Mouse (Mus musculus) forebrain, embryonic 16.5 days (tissue): ENCODE measurements around the gene Dohh. TPM values are rescaled to one million over a fixed set of nuclear protein-coding genes. Genes with fewer than 3 reads are reported as not detected.

Experiments
- ATAC-seq: fragments of 200-750 bp; cut with Nextera tagmentation; 2 replicates; pipeline ENCODE4 v1.8.0; 2017; ENCODE audit warnings: mild to moderate bottlenecking, moderate library complexity
- H3K27ac ChIP-seq: fragments of 300-500 bp; sonication (generic); 2 replicates; pipeline ENCODE4 v1.5.1; 2014; ENCODE audit warnings: low read length, control low read depth
- H3K27me3 ChIP-seq: fragments of 300-500 bp; sonication (generic); replicated peaks from 2 replicates; pipeline ENCODE4 v1.6.1; 2014; ENCODE audit warnings: low read length; ENCODE audit not compliant: control insufficient read depth, insufficient read depth
- H3K36me3 ChIP-seq: fragments of 300-500 bp; sonication (generic); 2 replicates; pipeline ENCODE4 v1.6.1; 2014; ENCODE audit not compliant: control insufficient read depth, insufficient read depth
- H3K4me1 ChIP-seq: fragments of 300-500 bp; sonication (generic); replicated peaks from 2 replicates; pipeline ENCODE4 v1.6.1; 2014; ENCODE audit warnings: low read length; ENCODE audit not compliant: control insufficient read depth, insufficient read depth
- H3K4me2 ChIP-seq: fragments of 300-500 bp; sonication (generic); 2 replicates; pipeline ENCODE4 v1.6.1; 2014; ENCODE audit warnings: mild to moderate bottlenecking, low read length, control low read depth
- H3K4me3 ChIP-seq: fragments of 300-500 bp; sonication (generic); replicated peaks from 2 replicates; pipeline ENCODE4 v1.5.1; 2014; ENCODE audit warnings: mild to moderate bottlenecking, low read length, control low read depth
- H3K9ac ChIP-seq: fragments of 300-500 bp; sonication (generic); replicated peaks from 2 replicates; pipeline ENCODE4 v1.6.1; 2014; ENCODE audit warnings: low read depth, low read length, control low read depth
- H3K9me3 ChIP-seq: fragments of 300-500 bp; sonication (generic); 2 replicates; pipeline ENCODE4 v1.6.1; 2016; ENCODE audit warnings: low read length; ENCODE audit not compliant: control insufficient read depth
- WGBS: fragments of 180-500 bp; shearing (Covaris S2); extraction: QIAGEN DNeasy Blood & Tissue Kit; methylation state at CpG from one replicate; pipeline ENCODE4 v1.1.7; 2014; 5-methylcytosine and 5-hydroxymethylcytosine counted together
- polyA plus RNA-seq: library from polyadenylated mRNA; unstranded; fragments of >200 nt; fragmentation: Nextera tagmentation; extraction: Ambion mirVana; gene quantifications from 2 replicates; pipeline ENCODE4 v1.2.1, GENCODE M21; 2015

Gene Dohh
- polyA plus RNA-seq, 1 experiment from 2014 or later, result 91.0 TPM

DNA sequence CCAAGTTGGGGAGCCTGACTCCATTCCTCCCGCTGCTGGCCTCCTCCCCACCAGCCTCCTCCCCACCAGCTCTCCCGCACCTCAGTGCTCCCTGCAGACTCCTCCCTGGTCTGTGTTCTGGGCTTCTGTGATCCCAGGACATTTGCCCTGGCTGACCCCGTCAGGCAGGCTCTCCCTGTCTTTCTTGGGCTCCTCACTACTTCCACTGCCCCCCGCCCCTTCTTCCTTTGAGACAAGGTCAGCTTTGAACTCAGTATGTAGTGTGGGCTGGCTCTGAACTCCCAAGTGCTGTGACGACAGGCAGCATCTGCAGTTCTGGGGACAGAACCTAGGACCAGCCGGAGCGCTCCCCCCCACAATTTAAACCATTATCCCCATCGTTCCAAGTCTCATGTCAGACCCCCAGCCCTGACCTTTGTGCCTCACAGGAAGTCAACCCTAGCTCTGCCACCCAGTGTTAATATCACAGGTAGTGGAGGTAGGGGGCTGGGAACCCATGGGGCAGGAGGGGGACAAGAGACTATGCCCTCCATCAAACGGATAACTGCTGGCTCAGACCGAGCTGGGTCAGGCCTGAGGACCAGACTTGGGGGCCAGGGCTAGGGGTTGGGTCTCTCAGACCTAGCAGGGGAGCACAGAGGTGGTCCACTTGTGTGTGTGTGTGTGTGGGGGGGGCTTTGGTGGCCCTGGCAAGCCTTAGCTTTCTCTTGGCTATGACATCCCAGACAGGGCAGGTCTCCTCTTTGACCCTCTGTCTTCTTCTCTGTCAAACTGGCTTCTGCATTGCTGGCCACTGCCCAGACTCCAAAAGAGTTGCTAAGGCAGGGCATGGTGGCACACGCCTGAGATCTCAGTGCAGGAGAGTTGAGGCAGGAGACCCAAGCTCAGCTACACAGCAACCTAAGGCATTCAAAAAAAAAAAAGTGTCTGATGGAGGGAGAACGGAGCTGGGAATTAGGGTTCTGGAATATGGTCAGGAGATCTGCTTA is 33.3 kb downstream of the Dohh start:
- Histone ChIP-seq H3K36me3 (no peaks in the 10 kb centered on the region), H3K27me3 (no peaks in the 10 kb centered on the region), H3K9me3 (no peaks in the 10 kb centered on the region), H3K4me3 (peak overlapping the region; percentile 35), H3K4me1 (peaks cover 48% of the 10 kb centered on the region), H3K27ac (peak overlapping the region; percentile 85), H3K4me2 (peak overlapping the region; percentile 50), H3K9ac (peak overlapping the region; percentile 49)
- ATAC-seq, result peak; percentile 6; the same call in 1 of the 2 replicates
- 44% methylated on average over 12 of the region's 12 CpGs for WGBS

DNA sequence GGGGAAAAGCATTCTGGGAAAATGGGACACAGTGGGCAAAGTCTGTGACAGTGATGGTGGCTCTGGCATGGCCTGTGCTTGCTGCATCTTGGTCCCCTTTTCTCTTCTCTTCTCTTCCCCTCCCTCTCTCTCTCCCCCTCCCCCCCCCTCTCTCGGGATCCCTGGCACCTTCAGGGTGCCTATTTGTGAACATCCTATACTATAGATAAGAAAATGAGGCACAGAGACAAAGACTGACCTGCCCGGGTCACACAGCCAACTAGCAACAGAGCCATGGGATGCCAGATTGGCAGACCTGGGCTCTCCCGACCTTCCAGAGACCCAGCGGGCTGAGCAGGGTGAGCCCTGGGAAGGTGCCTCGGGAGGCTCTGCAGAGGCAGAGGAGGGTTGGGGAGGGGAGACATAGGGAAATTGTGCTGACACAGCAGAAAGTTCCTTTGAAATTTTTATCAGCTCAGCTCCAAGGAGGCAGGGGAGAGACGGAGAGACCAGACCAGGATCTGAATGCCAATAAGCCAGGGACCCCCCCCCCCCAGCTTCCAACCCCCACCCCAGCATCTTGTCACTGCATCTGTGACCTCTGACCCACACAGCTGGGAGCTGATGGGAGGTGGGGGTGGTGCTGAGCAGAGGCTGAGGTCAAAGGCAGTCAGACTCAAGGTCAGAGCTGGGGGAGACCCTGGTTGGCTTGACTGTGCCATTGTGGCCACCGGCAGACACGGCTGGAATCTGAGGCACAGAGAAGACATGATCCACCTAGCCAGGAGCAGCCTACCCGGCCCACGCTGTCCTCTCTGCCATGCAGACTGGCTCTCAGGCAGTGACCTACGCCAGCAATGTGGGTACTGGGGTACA is 34.2 kb downstream of the Dohh start:
- Histone ChIP-seq H3K27me3 (no peaks in the 10 kb centered on the region), H3K27ac (peak overlapping the region; percentile 85), H3K36me3 (no peaks in the 10 kb centered on the region), H3K9me3 (no peaks in the 10 kb centered on the region), H3K4me3 (no peak overlapping the region), H3K4me1 (peaks cover 45% of the 10 kb centered on the region), H3K9ac (no peak overlapping the region), H3K4me2 (no peak overlapping the region)
- no peak for ATAC-seq
- 48% methylated on average over 11 of the region's 11 CpGs for WGBS

DNA sequence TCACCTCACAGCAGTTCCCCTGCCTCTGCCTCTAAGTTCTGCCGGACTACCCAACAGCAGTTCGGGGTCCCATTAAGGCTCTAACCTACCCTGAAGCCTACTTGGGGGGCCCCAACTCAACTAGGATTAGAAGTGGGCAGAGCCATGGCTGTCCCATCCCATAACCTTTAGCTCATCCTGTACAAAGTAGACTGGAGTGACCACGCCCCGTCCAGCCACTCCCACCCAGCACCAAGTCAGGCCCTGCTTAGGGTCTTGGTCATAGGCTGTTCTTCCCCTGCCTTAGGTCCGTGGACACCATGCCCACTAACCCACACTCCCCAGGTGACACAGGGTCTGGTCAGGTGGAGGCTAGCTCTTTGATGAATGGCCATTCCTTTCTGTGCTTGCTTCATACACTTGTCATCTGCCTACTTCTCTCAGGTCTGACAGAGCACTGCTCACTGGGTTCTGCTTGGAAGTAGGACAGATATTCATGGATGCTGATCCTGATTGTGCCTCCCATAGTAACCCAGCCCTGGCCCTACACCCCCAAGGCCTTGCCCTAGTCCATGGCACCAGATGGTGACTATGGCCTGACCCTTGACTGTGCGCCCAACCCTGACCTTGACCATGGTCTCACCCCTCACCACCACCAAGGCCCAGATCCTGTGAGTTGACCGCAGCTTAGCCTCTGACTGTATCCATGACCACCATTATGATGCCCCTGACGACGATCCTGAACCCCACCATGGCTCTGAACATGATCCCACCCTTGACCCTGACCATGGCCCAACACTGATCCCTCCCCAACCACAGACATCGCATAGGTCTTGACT is 35.1 kb downstream of the Dohh start:
- ATAC-seq, result no peak
- Histone ChIP-seq H3K4me2 (no peak overlapping the region), H3K36me3 (no peaks in the 10 kb centered on the region), H3K9me3 (no peaks in the 10 kb centered on the region), H3K9ac (no peak overlapping the region), H3K4me1 (peaks cover 38% of the 10 kb centered on the region), H3K27me3 (no peaks in the 10 kb centered on the region), H3K4me3 (no peak overlapping the region), H3K27ac (peak overlapping the region; percentile 16)
- 90% methylated on average over 10 of the region's 10 CpGs for WGBS

DNA sequence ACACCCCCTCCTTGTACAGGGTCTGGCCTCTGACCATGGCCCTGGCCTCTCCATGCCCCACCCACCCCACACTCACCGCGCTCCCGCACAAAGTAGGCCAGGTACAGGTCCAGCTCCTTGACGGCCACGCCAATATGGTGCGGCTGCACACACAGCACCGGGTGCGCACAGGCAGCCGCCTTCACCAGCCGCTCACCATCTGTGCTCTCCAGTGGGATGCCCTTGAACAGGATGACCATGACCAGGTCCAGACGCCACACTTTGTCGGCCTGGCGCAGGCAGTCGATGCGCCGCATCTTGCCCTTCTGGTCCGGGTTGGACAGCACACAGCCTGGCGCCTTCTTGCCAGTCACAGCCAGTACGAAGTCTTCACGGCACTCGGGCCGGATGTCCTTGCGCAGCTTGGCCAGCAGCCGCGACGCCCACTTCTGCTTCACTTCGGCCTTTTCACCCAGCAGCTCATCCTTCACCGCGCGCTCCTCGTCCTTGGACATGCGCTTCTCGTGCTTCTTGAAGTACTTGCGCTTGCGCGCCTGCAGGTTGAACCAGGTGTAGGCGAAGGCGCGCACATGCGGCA is 36.1 kb downstream of the Dohh start:
- Histone ChIP-seq H3K27ac (no peak overlapping the region), H3K9ac (no peak overlapping the region), H3K4me1 (peaks cover 41% of the 10 kb centered on the region), H3K36me3 (no peaks in the 10 kb centered on the region), H3K4me2 (no peak overlapping the region), H3K4me3 (no peak overlapping the region), H3K27me3 (no peaks in the 10 kb centered on the region), H3K9me3 (no peaks in the 10 kb centered on the region)
- WGBS, result 89% methylated on average over 40 of the region's 40 CpGs
- ATAC-seq, result no peak

DNA sequence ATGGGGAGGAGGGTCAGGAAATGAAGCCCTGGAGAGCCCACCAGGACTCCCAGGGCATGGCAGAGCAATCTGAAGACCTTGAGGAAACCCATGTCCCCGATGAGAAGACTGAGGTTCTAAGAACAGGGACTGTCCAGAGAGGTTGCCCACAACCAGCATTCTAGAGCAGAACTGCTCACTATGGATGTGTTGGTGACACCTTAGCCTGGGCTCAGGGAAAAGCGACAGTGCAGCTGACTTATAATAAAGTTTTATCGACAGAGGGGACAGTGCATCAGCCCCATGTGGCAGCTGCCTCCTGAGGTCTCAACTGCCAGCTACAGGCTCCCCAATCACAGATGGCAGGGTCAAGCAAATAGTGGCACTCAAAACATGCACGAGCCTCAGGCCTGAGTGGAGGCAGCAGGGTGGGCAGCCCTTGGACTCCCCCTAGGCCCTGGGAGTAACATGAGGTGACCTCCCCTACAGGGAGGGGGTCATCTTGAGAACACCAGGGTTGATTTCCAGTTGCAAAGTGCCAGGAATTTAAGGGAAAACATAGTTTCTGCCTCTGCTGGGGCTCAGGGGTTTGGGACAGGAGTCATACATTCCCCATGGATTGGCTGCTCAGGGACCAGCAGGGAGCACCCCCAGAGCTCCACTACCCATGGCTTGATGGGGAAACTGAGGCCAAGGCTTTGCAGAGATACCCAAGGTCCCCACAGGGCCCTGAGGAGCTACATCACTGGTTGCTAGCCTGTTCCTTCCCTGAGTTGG is 37.0 kb downstream of the Dohh start:
- H3K4me2 ChIP-seq, result no peak overlapping the region
- no peaks in the 10 kb centered on the region for H3K9me3 ChIP-seq
- ATAC-seq, result no peak
- 76% methylated on average over 4 of the region's 4 CpGs for WGBS
- no peaks in the 10 kb centered on the region for H3K27me3 ChIP-seq
- peaks cover 48% of the 10 kb centered on the region for H3K4me1 ChIP-seq
- no peaks in the 10 kb centered on the region for H3K36me3 ChIP-seq
- no peak overlapping the region for H3K27ac ChIP-seq
- no peak overlapping the region for H3K4me3 ChIP-seq
- no peak overlapping the region for H3K9ac ChIP-seq

DNA sequence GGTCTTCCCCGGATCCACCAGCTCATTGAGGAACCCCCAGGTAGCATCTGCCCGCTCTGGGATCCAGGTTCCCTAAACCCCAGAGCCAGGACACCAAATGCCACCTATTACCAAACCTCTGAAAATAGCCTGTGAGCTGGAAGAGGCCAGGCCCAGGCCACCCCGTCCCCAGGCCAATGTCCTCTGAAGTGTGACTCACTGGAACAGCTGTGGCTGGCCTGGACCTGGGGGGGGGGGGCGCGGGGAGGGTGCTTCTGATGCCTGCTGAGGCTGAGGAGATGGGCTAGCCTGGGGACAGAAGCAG is 37.5 kb downstream of the Dohh start:
- no peak overlapping the region for H3K4me2 ChIP-seq
- no peaks in the 10 kb centered on the region for H3K27me3 ChIP-seq
- H3K9ac ChIP-seq, result no peak overlapping the region
- no peaks in the 10 kb centered on the region for H3K9me3 ChIP-seq
- ATAC-seq, result no peak
- WGBS, result 88% methylated on average over 5 of the region's 5 CpGs
- no peak overlapping the region for H3K27ac ChIP-seq
- peaks cover 48% of the 10 kb centered on the region for H3K4me1 ChIP-seq
- H3K36me3 ChIP-seq, result no peaks in the 10 kb centered on the region
- no peak overlapping the region for H3K4me3 ChIP-seq

DNA sequence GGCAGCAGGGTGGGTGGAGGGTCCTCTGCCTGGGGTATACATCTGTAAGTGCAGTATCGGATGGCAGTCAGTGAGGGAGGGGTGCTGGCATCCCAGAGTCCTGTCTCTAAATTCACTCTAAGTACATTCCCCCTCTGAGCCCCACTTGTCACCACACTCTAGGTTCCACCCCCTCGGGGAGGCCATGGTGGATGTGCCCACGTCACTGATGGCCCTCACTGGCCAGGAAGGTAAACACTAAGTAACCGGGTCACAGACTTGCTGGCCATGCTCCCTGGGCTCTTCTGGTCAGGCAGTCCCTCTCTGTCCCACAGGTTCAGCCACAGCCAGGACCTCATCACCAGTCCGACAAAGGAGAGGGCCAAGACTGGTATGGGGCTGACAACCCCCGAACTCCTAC is 38.0 kb downstream of the Dohh start:
- Histone ChIP-seq H3K9me3 (no peaks in the 10 kb centered on the region), H3K9ac (no peak overlapping the region), H3K4me2 (no peak overlapping the region), H3K4me3 (no peak overlapping the region), H3K27ac (no peak overlapping the region), H3K4me1 (peaks cover 48% of the 10 kb centered on the region), H3K36me3 (no peaks in the 10 kb centered on the region), H3K27me3 (no peaks in the 10 kb centered on the region)
- WGBS, result 75% methylated on average over 6 of the region's 6 CpGs
- no peak for ATAC-seq

DNA sequence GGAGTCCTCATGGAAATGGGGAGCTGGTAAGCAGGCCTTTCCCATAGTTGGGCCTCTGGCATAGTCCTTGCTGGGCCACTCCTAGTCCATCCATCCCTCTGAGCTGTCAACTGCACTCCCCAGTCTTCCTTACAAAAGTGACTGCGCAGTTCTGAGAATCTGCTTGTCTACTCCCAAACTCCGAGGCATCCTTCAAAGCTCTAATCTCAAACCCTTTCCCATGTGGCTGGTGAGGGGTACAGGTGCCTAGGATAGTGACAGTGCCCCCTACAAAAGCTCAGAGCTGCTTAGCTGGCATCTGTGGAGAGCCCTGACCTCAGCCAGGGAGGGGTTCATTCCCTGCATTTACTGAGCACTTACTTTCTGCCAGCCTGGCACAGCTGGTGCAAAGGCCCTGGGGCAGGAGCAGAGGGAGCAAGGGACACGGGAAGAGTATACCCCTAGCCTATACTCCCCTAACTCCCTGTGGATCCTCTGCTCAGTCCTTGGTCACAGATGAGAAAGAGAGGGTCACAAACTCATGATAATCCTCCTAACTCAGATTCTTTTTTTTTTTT is 38.5 kb downstream of the Dohh start:
- Histone ChIP-seq H3K9ac (no peak overlapping the region), H3K36me3 (no peaks in the 10 kb centered on the region), H3K27ac (no peak overlapping the region), H3K4me2 (no peak overlapping the region), H3K4me1 (peaks cover 45% of the 10 kb centered on the region), H3K27me3 (peaks cover 3% of the 10 kb centered on the region; the same call in 1 of the 2 replicates), H3K9me3 (no peaks in the 10 kb centered on the region), H3K4me3 (no peak overlapping the region)
- no peak for ATAC-seq
- 84% methylated on average over 3 of the region's 3 CpGs for WGBS
